Mouse (Mus musculus) neural tube, embryonic 11.5 days (tissue): ENCODE data around the gene 1600014C10Rik. TPM values are rescaled to one million over a fixed set of nuclear protein-coding genes. Genes with fewer than 3 reads are reported as not detected.
A peak's percentile ranks its signal among the peaks of the same experiment; 100 is the strongest.

Experiments
- ATAC-seq: fragments of 200-750 bp; cut with Nextera tagmentation; 2 replicates; pipeline ENCODE4 v1.8.0; 2017; ENCODE audit warnings: moderate number of reproducible peaks, mild to moderate bottlenecking, moderate TSS enrichment, moderate library complexity; ENCODE audit not compliant: insufficient read depth, low FRiP score, low TSS enrichment
- DNase-seq: peaks from one replicate; pipeline ENCODE4 v3.0.0-alpha.2; 2015; ENCODE audit warnings: low spot score
- H3K27ac ChIP-seq: fragments of 300-500 bp; sonication (generic); 2 replicates; pipeline ENCODE4 v1.5.1; 2014; ENCODE audit warnings: low read depth, mild to moderate bottlenecking, low read length
- H3K27me3 ChIP-seq: fragments of 300-500 bp; sonication (generic); 2 replicates; pipeline ENCODE4 v1.6.1; 2014; ENCODE audit warnings: mild to moderate bottlenecking, low read length, mixed read lengths; ENCODE audit not compliant: control insufficient read depth, insufficient read depth
- H3K36me3 ChIP-seq: fragments of 300-500 bp; sonication (generic); 2 replicates; pipeline ENCODE4 v1.6.1; 2014; ENCODE audit warnings: mild to moderate bottlenecking, low read length, moderate library complexity, mixed read lengths; ENCODE audit not compliant: control insufficient read depth, insufficient read depth
- H3K4me1 ChIP-seq: fragments of 300-500 bp; sonication (generic); 2 replicates; pipeline ENCODE4 v1.6.1; 2014; ENCODE audit warnings: low read length, mixed read lengths; ENCODE audit not compliant: control insufficient read depth, insufficient read depth
- H3K4me2 ChIP-seq: fragments of 300-500 bp; sonication (generic); 2 replicates; pipeline ENCODE4 v1.6.1; 2014; ENCODE audit warnings: low read depth, mild to moderate bottlenecking, moderate library complexity
- H3K4me3 ChIP-seq: fragments of 300-500 bp; sonication (generic); 2 replicates; pipeline ENCODE4 v1.5.1; 2014; ENCODE audit warnings: low read depth, low read length
- H3K9ac ChIP-seq: fragments of 300-500 bp; sonication (generic); 2 replicates; pipeline ENCODE4 v1.6.1; 2014; ENCODE audit warnings: mild to moderate bottlenecking, low read length
- H3K9me3 ChIP-seq: fragments of 300-500 bp; sonication (generic); 2 replicates; pipeline ENCODE4 v1.6.1; 2016; ENCODE audit warnings: low read length; ENCODE audit not compliant: control insufficient read depth
- WGBS: fragments of 180-500 bp; shearing (Covaris S2); extraction: QIAGEN DNeasy Blood & Tissue Kit; methylation state at CpG from one replicate; pipeline ENCODE4 v1.1.7; 2014; 5-methylcytosine and 5-hydroxymethylcytosine counted together
- polyA plus RNA-seq: library from polyadenylated mRNA; unstranded; fragments of >200 nt; fragmentation: Nextera tagmentation; extraction: Ambion mirVana; gene quantifications from 2 replicates; pipeline ENCODE4 v1.2.1, GENCODE M21; 2014

1600014C10Rik gene
- polyA plus RNA-seq, result 17.0 and 18.3 TPM in 2 replicates

DNA sequence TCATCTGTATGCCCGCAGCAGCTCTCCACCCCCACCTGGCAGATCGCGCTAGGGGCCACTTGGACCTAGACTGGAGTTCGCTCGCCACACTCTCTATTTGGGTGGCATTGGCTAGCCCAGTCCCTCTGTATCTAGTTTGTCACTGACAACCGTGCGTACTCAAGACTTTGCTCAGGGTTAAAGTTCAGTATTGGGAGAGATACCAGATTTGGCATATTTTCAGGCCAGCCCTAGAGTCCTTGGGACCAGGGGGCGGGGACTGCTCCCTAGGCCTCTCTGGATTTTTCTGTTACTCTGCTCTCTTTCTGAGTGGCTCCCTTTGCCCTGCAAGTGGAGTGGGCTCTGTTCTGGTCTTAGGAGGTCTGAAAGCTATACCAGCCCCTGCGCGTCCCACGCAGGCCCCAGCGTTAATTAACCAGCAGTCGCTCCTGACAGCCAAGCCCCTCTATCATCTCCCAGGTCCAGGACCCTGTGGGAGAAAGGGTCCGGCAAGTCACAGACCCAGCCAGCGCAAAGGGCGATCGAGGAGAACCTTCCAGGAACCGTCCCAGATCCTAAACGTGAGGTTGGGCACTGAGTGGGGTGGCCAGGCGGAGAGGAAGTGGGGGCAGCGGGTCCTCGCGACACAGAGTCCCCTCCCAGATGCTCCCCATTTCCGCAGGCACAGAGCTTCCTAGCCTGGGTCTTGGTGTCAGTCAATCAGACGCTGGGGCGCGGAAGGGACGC lies at the start of gene 1600014C10Rik:
TSS of gene 1600014C10Rik (plus strand) at position 256 of the 726 bp plus-strand sequence.
- peak within 1 kb of the TSS; percentile 62 for H3K27ac ChIP-seq
- H3K9me3 ChIP-seq, result no peaks in the 10 kb centered on the region
- DNase-seq (peak; percentile 32), ATAC-seq (peak; percentile 57)
- H3K9ac ChIP-seq, result peak within 1 kb of the TSS; percentile 67
- WGBS, result 4% methylated on average over 28 of the region's 28 CpGs
- peaks cover 8% of the 10 kb centered on the region for H3K4me1 ChIP-seq
- peak within 1 kb of the TSS; percentile 55 for H3K4me3 ChIP-seq
- no peaks in the 10 kb centered on the region for H3K36me3 ChIP-seq
- H3K4me2 ChIP-seq, result peak within 1 kb of the TSS; percentile 82
- no peaks in the 10 kb centered on the region for H3K27me3 ChIP-seq

DNA sequence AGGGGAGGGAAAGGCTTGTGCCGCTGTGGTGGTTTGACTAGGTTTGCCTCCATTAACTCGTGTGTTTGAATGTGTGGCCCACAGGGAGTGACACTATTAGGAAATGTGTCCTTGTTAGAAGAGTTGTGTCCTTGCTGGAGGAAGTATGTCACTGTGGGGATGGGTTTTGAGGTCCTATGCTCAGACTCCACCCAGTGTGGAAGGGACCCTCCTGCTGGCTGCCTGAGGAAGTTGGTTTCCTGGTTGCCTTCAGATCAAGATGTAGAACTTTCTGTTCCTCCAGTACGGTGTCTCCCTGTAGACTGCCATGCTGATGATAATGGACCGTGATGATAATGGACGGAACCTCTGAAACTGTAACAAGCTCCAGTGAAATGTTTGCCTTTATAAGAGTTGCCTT lies 48.5 kb upstream of the 1600014C10Rik start:
- no peak for ATAC-seq
- 91% methylated on average over 5 of the region's 5 CpGs for WGBS
- Histone ChIP-seq H3K4me1 (no peaks in the 10 kb centered on the region; the same call in 1 of the 2 replicates), H3K27me3 (no peaks in the 10 kb centered on the region), H3K27ac (no peak overlapping the region), H3K9ac (no peak overlapping the region), H3K9me3 (no peaks in the 10 kb centered on the region), H3K4me3 (no peak overlapping the region), H3K4me2 (no peak overlapping the region), H3K36me3 (no peaks in the 10 kb centered on the region)
- no peak for DNase-seq

DNA sequence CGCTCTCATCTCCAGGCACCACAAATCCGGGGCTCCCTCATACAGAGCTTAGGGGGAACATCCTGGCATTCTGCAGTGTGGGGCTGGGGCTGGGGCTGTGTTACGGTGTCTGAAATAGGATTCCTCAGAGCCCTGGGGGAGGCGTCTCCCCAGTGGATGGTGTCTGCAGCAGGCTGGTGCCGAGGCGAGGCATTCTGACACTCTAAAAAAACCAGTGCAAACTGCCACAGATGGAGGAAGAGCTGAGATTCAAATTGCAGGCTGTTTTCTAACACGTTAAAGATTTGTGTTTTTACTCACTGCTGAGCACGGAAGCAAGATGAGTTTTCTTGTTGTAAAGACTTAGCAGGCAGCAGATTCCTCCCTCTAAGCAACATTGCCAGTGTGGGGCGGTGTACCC lies 42.7 kb upstream of the 1600014C10Rik start:
- DNase-seq, result no peak
- Histone ChIP-seq H3K9me3 (no peaks in the 10 kb centered on the region), H3K9ac (no peak overlapping the region), H3K4me2 (no peak overlapping the region), H3K4me3 (no peak overlapping the region), H3K4me1 (no peaks in the 10 kb centered on the region), H3K36me3 (no peaks in the 10 kb centered on the region), H3K27me3 (no peaks in the 10 kb centered on the region), H3K27ac (no peak overlapping the region)
- WGBS, result 44% methylated on average over 9 of the region's 9 CpGs
- ATAC-seq, result no peak

DNA sequence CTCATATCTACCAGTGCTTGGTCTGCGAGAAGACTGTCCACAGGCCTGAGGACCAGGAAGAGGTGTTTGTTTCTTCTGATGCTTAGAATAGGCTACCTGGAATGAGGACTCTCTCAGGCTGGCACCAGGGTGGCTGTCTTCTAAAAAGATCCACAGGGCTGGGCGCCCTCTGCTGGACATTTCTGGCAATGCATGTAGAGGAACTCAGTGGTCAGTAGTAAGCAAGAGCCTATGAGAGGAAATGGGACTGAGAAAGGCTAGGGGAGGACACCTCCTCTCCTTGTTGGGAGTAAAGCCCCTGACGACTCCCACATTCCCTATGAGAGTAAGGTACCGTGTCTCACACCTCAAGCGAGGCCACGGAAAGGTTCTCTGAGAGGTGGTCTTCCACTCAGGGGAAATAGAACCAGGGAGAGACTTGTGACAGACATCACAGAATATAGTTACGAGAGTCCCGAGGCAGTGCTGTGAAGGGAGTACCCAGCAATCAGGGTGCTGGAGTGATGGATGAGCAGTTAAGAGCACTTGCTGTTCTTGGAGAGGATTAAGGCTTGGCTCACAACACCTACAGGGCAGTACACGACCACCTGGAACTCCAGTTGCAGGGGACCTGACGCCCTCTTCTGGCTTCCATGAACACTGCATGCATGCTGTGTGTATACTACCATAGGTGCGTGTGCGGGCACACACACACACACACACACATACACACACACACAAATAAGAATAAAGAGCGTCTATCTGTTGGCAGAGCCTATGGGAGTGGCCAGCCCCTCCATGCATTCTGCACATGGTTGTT lies 41.1 kb upstream of the 1600014C10Rik start:
- Histone ChIP-seq H3K4me3 (no peak overlapping the region), H3K9me3 (no peaks in the 10 kb centered on the region), H3K36me3 (no peaks in the 10 kb centered on the region), H3K9ac (no peak overlapping the region), H3K27ac (no peak overlapping the region), H3K4me2 (no peak overlapping the region), H3K4me1 (no peaks in the 10 kb centered on the region), H3K27me3 (no peaks in the 10 kb centered on the region)
- WGBS, result 66% methylated on average over 13 of the region's 13 CpGs
- peak; percentile 90 for DNase-seq
- peak; percentile 69 for ATAC-seq

DNA sequence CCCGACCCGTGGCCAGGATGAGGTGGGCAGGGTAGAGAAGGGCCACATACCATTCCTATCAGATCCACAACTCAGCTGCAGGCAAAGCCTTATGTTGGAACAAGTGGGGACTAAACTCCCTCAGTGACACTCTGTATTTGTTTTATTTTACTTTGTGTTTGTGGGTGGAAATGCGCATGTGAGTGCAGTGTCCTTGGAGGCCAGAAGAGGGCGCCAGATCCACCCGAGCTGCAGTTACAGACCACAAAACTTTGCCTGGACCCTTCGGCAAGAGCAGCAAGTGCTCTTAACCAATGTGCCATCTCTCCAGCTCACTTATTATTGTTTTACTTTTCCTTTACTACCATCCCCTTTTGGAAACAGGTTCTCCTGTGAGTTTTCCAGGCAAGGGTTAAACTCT lies 35.5 kb upstream of the 1600014C10Rik start:
- no peak overlapping the region for H3K4me2 ChIP-seq
- no peak overlapping the region for H3K9ac ChIP-seq
- ATAC-seq, result no peak

DNA sequence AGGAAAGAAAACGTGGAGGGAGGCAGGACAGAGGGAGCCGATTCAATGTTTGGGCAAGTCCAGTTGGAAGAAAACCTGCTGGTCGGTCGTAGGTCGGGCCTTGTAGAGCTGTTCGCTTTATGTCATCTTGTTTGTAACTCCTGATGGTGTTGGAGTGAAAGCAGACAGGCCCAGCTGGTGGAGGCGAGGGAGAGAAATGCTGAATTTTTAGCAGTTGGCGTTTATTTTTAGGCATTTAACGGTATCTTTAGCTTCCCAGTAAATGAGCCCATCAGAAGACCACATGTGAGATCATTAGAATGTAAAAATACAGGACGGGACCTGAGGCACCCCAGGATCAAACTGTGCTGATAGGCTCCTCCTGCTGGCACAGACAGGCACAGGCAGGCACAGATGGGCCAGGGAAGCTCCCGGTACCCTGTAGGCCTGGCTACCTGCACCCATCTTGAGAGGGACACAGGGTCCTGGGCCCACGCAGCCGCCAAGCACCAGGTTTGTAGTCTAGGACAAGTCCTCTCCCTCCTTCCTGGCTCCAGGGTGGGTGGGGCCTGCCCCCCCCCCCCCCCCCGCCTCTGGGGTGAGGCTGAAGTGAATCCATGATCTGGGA lies 31.2 kb upstream of the 1600014C10Rik start:
- Histone ChIP-seq H3K27me3 (no peaks in the 10 kb centered on the region), H3K9ac (no peak overlapping the region), H3K4me1 (no peaks in the 10 kb centered on the region), H3K36me3 (no peaks in the 10 kb centered on the region), H3K4me3 (no peak overlapping the region), H3K9me3 (no peaks in the 10 kb centered on the region), H3K27ac (no peak overlapping the region), H3K4me2 (no peak overlapping the region)
- DNase-seq (no peak), ATAC-seq (no peak)
- 71% methylated on average over 14 of the region's 14 CpGs for WGBS

More for the DNA sequence above, 35.5 kb upstream of the 1600014C10Rik start:
- Histone ChIP-seq H3K27ac (no peak overlapping the region), H3K27me3 (no peaks in the 10 kb centered on the region), H3K4me3 (no peak overlapping the region), H3K36me3 (no peaks in the 10 kb centered on the region), H3K4me1 (no peaks in the 10 kb centered on the region), H3K9me3 (no peaks in the 10 kb centered on the region)
- DNase-seq, result no peak
- WGBS, result 91% methylated on average over 6 of the region's 6 CpGs

DNA sequence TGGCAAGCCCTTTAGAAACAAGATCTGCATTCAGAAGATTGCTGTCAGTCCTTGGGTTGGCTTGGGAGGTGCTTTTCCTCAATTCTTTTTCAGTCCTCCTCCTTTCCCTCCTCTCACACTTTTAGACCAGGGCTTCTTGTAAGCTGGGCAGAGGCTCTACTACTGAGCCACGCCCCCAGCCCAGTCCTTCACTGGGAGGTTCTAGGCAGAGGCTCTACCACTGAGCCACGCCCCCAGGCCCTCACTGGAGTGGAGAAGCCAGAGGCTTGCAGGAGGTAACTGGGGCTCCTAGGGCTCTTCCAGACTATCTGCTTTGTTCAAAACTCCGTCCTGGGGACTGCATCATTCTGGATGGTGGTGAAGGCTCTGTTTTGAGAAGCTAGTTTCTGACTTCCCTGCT lies 30.4 kb upstream of the 1600014C10Rik start:
- ATAC-seq (no peak), DNase-seq (no peak)
- H3K27me3 ChIP-seq, result no peaks in the 10 kb centered on the region
- no peak overlapping the region for H3K4me2 ChIP-seq
- H3K27ac ChIP-seq, result no peak overlapping the region
- H3K36me3 ChIP-seq, result no peaks in the 10 kb centered on the region
- no peak overlapping the region for H3K9ac ChIP-seq
- no peaks in the 10 kb centered on the region for H3K9me3 ChIP-seq
- no peak overlapping the region for H3K4me3 ChIP-seq
- no peaks in the 10 kb centered on the region for H3K4me1 ChIP-seq
- WGBS, result 79% methylated on average over 3 of the region's 3 CpGs

DNA sequence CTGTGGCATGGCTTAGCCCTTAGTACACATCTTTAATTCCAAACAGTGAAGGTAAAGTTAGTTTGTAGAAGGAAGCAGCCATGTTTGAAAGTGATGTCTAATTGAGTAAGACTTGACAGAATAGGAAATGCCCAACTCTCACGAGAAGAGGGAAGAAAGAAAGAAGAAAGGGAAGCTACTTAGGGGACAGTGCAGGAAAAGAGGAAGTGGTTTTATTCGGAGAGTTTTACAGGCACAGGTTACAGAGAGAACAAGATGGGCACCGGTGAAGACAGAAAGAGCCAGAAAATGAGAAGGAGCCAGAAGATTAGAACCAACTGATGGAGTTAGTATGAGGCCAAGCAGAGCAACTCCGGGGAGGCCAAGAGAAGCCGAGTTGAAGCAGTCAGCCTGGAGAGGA lies 27.2 kb upstream of the 1600014C10Rik start:
- no peak for DNase-seq

More for the DNA sequence above, 27.2 kb upstream of the 1600014C10Rik start:
- Histone ChIP-seq H3K36me3 (no peaks in the 10 kb centered on the region), H3K9me3 (no peaks in the 10 kb centered on the region), H3K4me3 (no peak overlapping the region), H3K27ac (no peak overlapping the region), H3K27me3 (no peaks in the 10 kb centered on the region), H3K4me2 (no peak overlapping the region), H3K9ac (no peak overlapping the region), H3K4me1 (no peaks in the 10 kb centered on the region)
- ATAC-seq, result no peak
- 83% methylated on average over 5 of the region's 5 CpGs for WGBS
